Mouse (Mus musculus) liver, postnatal 0 days (tissue): ENCODE data around the gene Lyrm7.

ENCODE experiments used
- CTCF ChIP-seq: sonication (generic); IDR thresholded peaks from 2 replicates; pipeline ENCODE4 v1.5.1; 2016; ENCODE audit warnings: antibody characterized with exemption, low read depth
- EP300 ChIP-seq: IDR thresholded peaks from 2 replicates; pipeline ENCODE4 v1.6.1; 2016; ENCODE audit warnings: antibody characterized with exemption, low read depth, mild to moderate bottlenecking

- TF ChIP-seq CTCF (no peak), EP300 (no peak)
These were observed 30.6 kb upstream of the Lyrm7 start for GRCm38 (mm10) chr11:54891341-54891740.
